Mouse (Mus musculus) stomach, embryonic 16.5 days (tissue): ENCODE results near the gene Olfr1330. TPM values are rescaled to one million over a fixed set of nuclear protein-coding genes. Genes with fewer than 3 reads are reported as not detected.
"Not testable (repeated sequence)": the region's sequence is repeated elsewhere in the genome, so short reads cannot be mapped to it uniquely, and the experiment has no call there.

ENCODE experiments used
- ATAC-seq: fragments of 200-750 bp; cut with Nextera tagmentation; 2 replicates; pipeline ENCODE4 v1.8.0; 2017; ENCODE audit warnings: moderate number of reproducible peaks, moderate TSS enrichment; ENCODE audit not compliant: insufficient read depth, low FRiP score
- H3K27ac ChIP-seq: fragments of 300-500 bp; sonication (generic); 2 replicates; pipeline ENCODE4 v1.5.1; 2014; ENCODE audit warnings: low read length
- H3K27me3 ChIP-seq: fragments of 300-500 bp; sonication (generic); 2 replicates; pipeline ENCODE4 v1.6.1; 2014; ENCODE audit warnings: low read length, control low read depth, mixed read lengths; ENCODE audit not compliant: control insufficient read depth, insufficient read depth
- H3K36me3 ChIP-seq: fragments of 300-500 bp; sonication (generic); 2 replicates; pipeline ENCODE4 v1.6.1; 2014; ENCODE audit warnings: low read length; ENCODE audit not compliant: control insufficient read depth, insufficient read depth
- H3K4me1 ChIP-seq: fragments of 300-500 bp; sonication (generic); 2 replicates; pipeline ENCODE4 v1.6.1; 2014; ENCODE audit warnings: low read length, control low read depth, mixed read lengths; ENCODE audit not compliant: control insufficient read depth, insufficient read depth
- H3K4me2 ChIP-seq: fragments of 300-500 bp; sonication (generic); 2 replicates; pipeline ENCODE4 v1.6.1; 2014; ENCODE audit warnings: low read depth, low read length, mixed read lengths
- H3K4me3 ChIP-seq: fragments of 300-500 bp; sonication (generic); replicated peaks from 2 replicates; pipeline ENCODE4 v1.5.1; 2014; ENCODE audit warnings: mild to moderate bottlenecking, low read length
- H3K9ac ChIP-seq: fragments of 300-500 bp; sonication (generic); 2 replicates; pipeline ENCODE4 v1.6.1; 2014; ENCODE audit warnings: low read length
- H3K9me3 ChIP-seq: fragments of 300-500 bp; sonication (generic); replicated peaks from 2 replicates; pipeline ENCODE4 v1.6.1; 2016; ENCODE audit warnings: low read length, control low read depth; ENCODE audit not compliant: control insufficient read depth
- WGBS: fragments of 180-500 bp; shearing (Covaris S2); extraction: QIAGEN DNeasy Blood & Tissue Kit; methylation state at CpG from one replicate; pipeline ENCODE4 v1.1.7; 2014; 5-methylcytosine and 5-hydroxymethylcytosine counted together
- polyA plus RNA-seq: library from polyadenylated mRNA; unstranded; fragments of >200 nt; fragmentation: Nextera tagmentation; extraction: Ambion mirVana; gene quantifications from 2 replicates; pipeline ENCODE4 v1.2.1, GENCODE M21; 2015

Gene Olfr1330
- polyA plus RNA-seq = not detected in 2 replicates

GRCm38 (mm10) chr4:118888297-118888696, at the start of gene Olfr1330:
Olfr1330 (plus strand) TSS chr4:118888597.
- WGBS = 70% methylated on average over 1 of the region's 1 CpGs
- ATAC-seq = no peak

GRCm38 (mm10) chr4:118861791-118862190, 26.6 kb upstream of the Olfr1330 start:
- Histone ChIP-seq H3K36me3 (no peaks in the 10 kb centered on the region), H3K27me3 (no peaks in the 10 kb centered on the region), H3K27ac (no peak overlapping the region), H3K4me2 (no peak overlapping the region), H3K9me3 (no peaks in the 10 kb centered on the region), H3K4me3 (no peak overlapping the region), H3K4me1 (no peaks in the 10 kb centered on the region), H3K9ac (no peak overlapping the region)
- WGBS = 85% methylated on average over 1 of the region's 1 CpGs
- ATAC-seq = no peak

More at GRCm38 (mm10) chr4:118888297-118888696, at the start of gene Olfr1330:
- H3K9ac ChIP-seq = no peak within 1 kb of the TSS
- H3K27ac ChIP-seq = no peak within 1 kb of the TSS
- no peak within 1 kb of the TSS for H3K4me3 ChIP-seq
- no peaks in the 10 kb centered on the region for H3K4me1 ChIP-seq
- no peaks in the 10 kb centered on the region for H3K36me3 ChIP-seq
- no peaks in the 10 kb centered on the region for H3K27me3 ChIP-seq
- H3K4me2 ChIP-seq = no peak within 1 kb of the TSS
- H3K9me3 ChIP-seq = no peaks in the 10 kb centered on the region

- WGBS = 64% methylated on average over 4 of the region's 4 CpGs
- no peak overlapping the region for H3K27ac ChIP-seq
- ATAC-seq = no peak
Observed at GRCm38 (mm10) chr4:118862704-118863103, 25.7 kb upstream of the Olfr1330 start.

GRCm38 (mm10) chr4:118864349-118864748, 24.0 kb upstream of the Olfr1330 start, which contains the start of gene Olfr1331:
Olfr1331 (plus strand) TSS chr4:118864649.
- 92% methylated on average over 1 of the region's 1 CpGs for WGBS
- Histone ChIP-seq H3K27me3 (no peaks in the 10 kb centered on the region), H3K4me1 (no peaks in the 10 kb centered on the region), H3K4me2 (no peak within 1 kb of the TSS), H3K36me3 (no peaks in the 10 kb centered on the region), H3K9me3 (no peaks in the 10 kb centered on the region), H3K4me3 (no peak within 1 kb of the TSS), H3K9ac (no peak within 1 kb of the TSS), H3K27ac (no peak within 1 kb of the TSS)
- no peak for ATAC-seq

More at GRCm38 (mm10) chr4:118862704-118863103, 25.7 kb upstream of the Olfr1330 start:
- H3K4me2 ChIP-seq = no peak overlapping the region
- no peaks in the 10 kb centered on the region for H3K4me1 ChIP-seq
- no peaks in the 10 kb centered on the region for H3K27me3 ChIP-seq
- H3K4me3 ChIP-seq = no peak overlapping the region
- H3K9me3 ChIP-seq = no peaks in the 10 kb centered on the region
- no peaks in the 10 kb centered on the region for H3K36me3 ChIP-seq
- H3K9ac ChIP-seq = no peak overlapping the region

- no peaks in the 10 kb centered on the region for H3K36me3 ChIP-seq
- no peak overlapping the region for H3K4me2 ChIP-seq
- no peaks in the 10 kb centered on the region for H3K4me1 ChIP-seq
- H3K9ac ChIP-seq = no peak overlapping the region
- H3K4me3 ChIP-seq = no peak overlapping the region
- H3K9me3 ChIP-seq = no peaks in the 10 kb centered on the region
- no peak for ATAC-seq
- H3K27ac ChIP-seq = no peak overlapping the region
- no peaks in the 10 kb centered on the region for H3K27me3 ChIP-seq
Observed at GRCm38 (mm10) chr4:118867566-118867965, 20.8 kb upstream of the Olfr1330 start.

- H3K36me3 ChIP-seq = no peaks in the 10 kb centered on the region
- no peaks in the 10 kb centered on the region for H3K4me1 ChIP-seq
- H3K27me3 ChIP-seq = no peaks in the 10 kb centered on the region
- no peak overlapping the region for H3K9ac ChIP-seq
- 63% methylated on average over 2 of the region's 2 CpGs for WGBS
- no peak overlapping the region for H3K4me3 ChIP-seq
- H3K9me3 ChIP-seq = no peaks in the 10 kb centered on the region
- no peak overlapping the region for H3K27ac ChIP-seq
- ATAC-seq = no peak
- no peak overlapping the region for H3K4me2 ChIP-seq
Observed at GRCm38 (mm10) chr4:118901981-118902380, 13.6 kb downstream of the Olfr1330 start.

GRCm38 (mm10) chr4:118917365-118917764, 29.0 kb downstream of the Olfr1330 start, which contains the start of gene Olfr1329:
Olfr1329 (minus strand) TSS chr4:118917465.
- not testable (repeated sequence) for ATAC-seq, H3K27ac ChIP-seq, H3K4me2 ChIP-seq, H3K36me3 ChIP-seq, H3K4me3 ChIP-seq, H3K27me3 ChIP-seq, H3K4me1 ChIP-seq, H3K9me3 ChIP-seq, H3K9ac ChIP-seq
- WGBS = 46% methylated on average over 2 of the region's 2 CpGs

- not testable (repeated sequence) for H3K9me3 ChIP-seq
- 73% methylated on average over 3 of the region's 3 CpGs for WGBS
Observed at GRCm38 (mm10) chr4:118931326-118931725, 42.9 kb downstream of the Olfr1330 start.

GRCm38 (mm10) chr4:118938512-118938911, 50.1 kb downstream of the Olfr1330 start, which contains the start of gene Olfr1328:
Olfr1328 (minus strand) TSS chr4:118938612.
- Histone ChIP-seq H3K4me3 (no peak within 1 kb of the TSS), H3K9ac (no peak within 1 kb of the TSS), H3K27ac (no peak within 1 kb of the TSS), H3K4me1 (no peaks in the 10 kb centered on the region), H3K27me3 (no peaks in the 10 kb centered on the region), H3K9me3 (no peaks in the 10 kb centered on the region), H3K36me3 (no peaks in the 10 kb centered on the region), H3K4me2 (no peak within 1 kb of the TSS)
- ATAC-seq = no peak
- WGBS = 72% methylated on average over 2 of the region's 2 CpGs

More at GRCm38 (mm10) chr4:118931326-118931725, 42.9 kb downstream of the Olfr1330 start:
- not testable (repeated sequence) for H3K4me2 ChIP-seq, H3K27ac ChIP-seq, H3K27me3 ChIP-seq, H3K9ac ChIP-seq, ATAC-seq, H3K36me3 ChIP-seq, H3K4me3 ChIP-seq, H3K4me1 ChIP-seq
